Mouse (Mus musculus) adipocyte (in vitro differentiated cells): ENCODE results near the gene Spata46.

ENCODE experiments used
- DNase-seq: peaks from one replicate; pipeline ENCODE4 v3.0.0-alpha.2; 2016; ENCODE audit warnings: low spot score

Spata46 gene

GRCm38 (mm10) chr1:170343081-170343480 lies 34.5 kb downstream of the Spata46 start:
- no peak for DNase-seq

- DNase-seq: no peak
Observed at GRCm38 (mm10) chr1:170343906-170344305, 35.3 kb downstream of the Spata46 start.

DNA sequence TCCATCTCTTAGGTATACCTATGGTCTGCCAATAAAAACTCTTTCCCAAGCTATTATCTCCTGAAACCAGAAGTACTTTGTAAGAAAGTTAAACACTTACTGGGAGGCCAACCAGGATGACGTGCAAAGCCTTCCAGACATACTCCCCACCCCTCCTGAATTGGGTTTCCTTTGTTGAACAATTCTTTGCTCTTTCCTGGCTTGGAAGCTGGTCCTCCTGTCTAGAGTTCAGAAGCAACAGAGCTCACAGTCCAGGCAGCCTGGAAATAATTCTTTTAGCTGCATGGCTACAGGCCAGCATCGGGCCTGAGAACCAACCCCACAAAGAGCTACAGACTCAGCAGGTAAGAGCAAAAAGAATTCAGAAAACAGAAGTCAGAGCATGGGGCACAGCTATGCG lies 37.7 kb downstream of the Spata46 start:
- no peak for DNase-seq

- DNase-seq: no peak
Observed at GRCm38 (mm10) chr1:170351080-170351479, 42.5 kb downstream of the Spata46 start.

- DNase-seq: no peak
Observed at GRCm38 (mm10) chr1:170353335-170353734, 44.7 kb downstream of the Spata46 start.

GRCm38 (mm10) chr1:170360183-170360915 lies 51.7 kb downstream of the Spata46 start:
- no peak for DNase-seq
